Mouse (Mus musculus) liver, embryonic 16.5 days (tissue): ENCODE data around the gene Efcab2. TPM values are rescaled to one million over a fixed set of nuclear protein-coding genes. Genes with fewer than 3 reads are reported as not detected.
"Not testable (repeated sequence)": the region's sequence is repeated elsewhere in the genome, so short reads cannot be mapped to it uniquely, and the experiment has no call there.

Experiments
- ATAC-seq: fragments of 200-750 bp; cut with Nextera tagmentation; 2 replicates; pipeline ENCODE4 v1.8.0; 2017; ENCODE audit warnings: low read depth, mild to moderate bottlenecking, moderate number of reproducible peaks, moderate library complexity
- H3K27ac ChIP-seq: fragments of 300-500 bp; sonication (generic); 2 replicates; pipeline ENCODE4 v1.5.1; 2014; ENCODE audit warnings: mild to moderate bottlenecking, low read length
- H3K27me3 ChIP-seq: fragments of 300-500 bp; sonication (generic); 2 replicates; pipeline ENCODE4 v1.6.1; 2014; ENCODE audit warnings: low read depth, low read length, mixed read lengths; ENCODE audit not compliant: control insufficient read depth, insufficient read depth
- H3K36me3 ChIP-seq: fragments of 300-500 bp; sonication (generic); 2 replicates; pipeline ENCODE4 v1.6.1; 2014; ENCODE audit warnings: mild to moderate bottlenecking; ENCODE audit not compliant: control insufficient read depth, insufficient read depth
- H3K4me1 ChIP-seq: fragments of 300-500 bp; sonication (generic); 2 replicates; pipeline ENCODE4 v1.6.1; 2014; ENCODE audit warnings: low read depth, low read length, mixed read lengths; ENCODE audit not compliant: control insufficient read depth
- H3K4me2 ChIP-seq: fragments of 300-500 bp; sonication (generic); 2 replicates; pipeline ENCODE4 v1.6.1; 2014; ENCODE audit warnings: low read depth, low read length, mixed read lengths
- H3K4me3 ChIP-seq: fragments of 300-500 bp; sonication (generic); 2 replicates; pipeline ENCODE4 v1.5.1; 2014; ENCODE audit warnings: low read depth, mild to moderate bottlenecking, low read length
- H3K9ac ChIP-seq: fragments of 300-500 bp; sonication (generic); 2 replicates; pipeline ENCODE4 v1.6.1; 2014; ENCODE audit warnings: low read depth, low read length
- H3K9me3 ChIP-seq: fragments of 300-500 bp; sonication (generic); replicated peaks from 2 replicates; pipeline ENCODE4 v1.6.1; 2016; ENCODE audit warnings: low read length; ENCODE audit not compliant: control insufficient read depth
- WGBS: fragments of 180-500 bp; shearing (Covaris S2); extraction: QIAGEN DNeasy Blood & Tissue Kit; methylation state at CpG from one replicate; pipeline ENCODE4 v1.1.7; 2014; ENCODE audit not compliant: insufficient replicate concordance; 5-methylcytosine and 5-hydroxymethylcytosine counted together
- polyA plus RNA-seq: library from polyadenylated mRNA; unstranded; fragments of >200 nt; fragmentation: Nextera tagmentation; extraction: Ambion mirVana; gene quantifications from 2 replicates; pipeline ENCODE4 v1.2.1, GENCODE M21; 2015

The Efcab2 gene
- polyA plus RNA-seq, 1 experiment from 2014 or later = 1.9 TPM

- not testable (repeated sequence) for H3K4me2 ChIP-seq, H3K9ac ChIP-seq, H3K27ac ChIP-seq, H3K27me3 ChIP-seq, H3K9me3 ChIP-seq, H3K4me1 ChIP-seq, H3K4me3 ChIP-seq, H3K36me3 ChIP-seq, ATAC-seq
- 79% methylated on average over 2 of the region's 2 CpGs for WGBS
Measured at GRCm38 (mm10) chr1:178413367-178413766, 7.5 kb downstream of the Efcab2 start.

DNA sequence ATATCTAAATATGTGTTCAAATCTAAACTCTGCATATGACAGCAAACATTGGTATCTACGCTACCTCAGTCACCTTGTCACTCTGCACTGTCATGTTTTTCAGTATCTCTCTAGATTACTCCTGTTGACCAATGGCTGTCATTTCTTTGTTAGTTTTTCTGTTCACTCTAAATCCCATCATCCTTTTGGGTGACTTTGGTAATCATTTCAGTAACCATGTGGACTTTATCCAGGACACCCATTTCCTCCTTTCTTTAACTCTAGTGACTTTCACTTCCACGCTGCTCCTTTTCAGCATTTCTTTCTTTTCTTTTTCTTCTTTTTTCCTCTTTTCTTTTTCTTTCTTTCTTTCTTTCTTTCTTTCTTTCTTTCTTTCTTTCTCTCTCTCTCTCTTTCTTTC, 13.7 kb downstream of the Efcab2 start:
- Histone ChIP-seq H3K27me3 (no peaks in the 10 kb centered on the region), H3K4me3 (no peak overlapping the region), H3K9me3 (no peaks in the 10 kb centered on the region), H3K4me1 (no peaks in the 10 kb centered on the region), H3K9ac (no peak overlapping the region), H3K4me2 (no peak overlapping the region), H3K27ac (no peak overlapping the region), H3K36me3 (no peaks in the 10 kb centered on the region)
- WGBS = 67% methylated on average over 2 of the region's 2 CpGs
- ATAC-seq = no peak

GRCm38 (mm10) chr1:178423662-178424061, 17.8 kb downstream of the Efcab2 start:
- Histone ChIP-seq H3K9ac (no peak overlapping the region), H3K27ac (no peak overlapping the region), H3K27me3 (no peaks in the 10 kb centered on the region), H3K4me1 (no peaks in the 10 kb centered on the region), H3K4me2 (no peak overlapping the region), H3K9me3 (no peaks in the 10 kb centered on the region), H3K4me3 (no peak overlapping the region), H3K36me3 (no peaks in the 10 kb centered on the region)
- 88% methylated on average over 1 of the region's 1 CpGs for WGBS
- ATAC-seq = no peak

GRCm38 (mm10) chr1:178431619-178432444, 25.9 kb downstream of the Efcab2 start:
- Histone ChIP-seq H3K9me3 (no peaks in the 10 kb centered on the region), H3K36me3 (no peaks in the 10 kb centered on the region), H3K27me3 (no peaks in the 10 kb centered on the region), H3K4me2 (no peak overlapping the region), H3K27ac (no peak overlapping the region), H3K4me1 (peaks cover 2% of the 10 kb centered on the region; the same call in 1 of the 2 replicates), H3K4me3 (no peak overlapping the region), H3K9ac (no peak overlapping the region)
- 48% methylated on average over 4 of the region's 4 CpGs for WGBS
- peak; percentile 27; the same call in 1 of the 2 replicates for ATAC-seq

GRCm38 (mm10) chr1:178433619-178434018, 27.7 kb downstream of the Efcab2 start:
- Histone ChIP-seq H3K4me3 (no peak overlapping the region), H3K27me3 (no peaks in the 10 kb centered on the region), H3K27ac (no peak overlapping the region), H3K9ac (no peak overlapping the region), H3K9me3 (no peaks in the 10 kb centered on the region), H3K4me2 (no peak overlapping the region), H3K36me3 (no peaks in the 10 kb centered on the region), H3K4me1 (peaks cover 2% of the 10 kb centered on the region; the same call in 1 of the 2 replicates)
- ATAC-seq = no peak
- 42% methylated on average over 1 of the region's 1 CpGs for WGBS

DNA sequence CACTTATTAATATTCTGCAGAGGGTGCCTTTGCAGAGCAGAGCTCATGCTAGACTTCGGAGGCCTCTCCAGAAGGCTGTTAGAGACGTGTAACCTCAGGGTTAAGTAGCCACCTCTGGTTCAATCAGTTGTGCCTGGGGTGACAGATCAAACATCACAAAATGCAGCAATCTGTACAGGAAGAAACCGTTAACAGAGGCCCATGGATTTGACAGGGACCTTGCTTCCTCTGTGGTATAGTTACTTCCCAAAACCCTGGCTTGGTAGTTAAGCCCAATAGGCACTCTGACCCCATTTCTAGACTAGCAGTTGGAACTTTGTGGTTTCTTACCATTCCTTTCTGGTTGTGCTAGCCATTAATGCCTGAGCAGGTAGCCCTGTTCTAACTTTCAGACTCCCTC, 38.5 kb downstream of the Efcab2 start:
- Histone ChIP-seq H3K9me3 (no peaks in the 10 kb centered on the region), H3K27me3 (no peaks in the 10 kb centered on the region), H3K4me1 (peaks cover 13% of the 10 kb centered on the region), H3K9ac (no peak overlapping the region), H3K27ac (no peak overlapping the region), H3K4me3 (no peak overlapping the region), H3K36me3 (no peaks in the 10 kb centered on the region), H3K4me2 (no peak overlapping the region)
- no peak for ATAC-seq
- 31% methylated on average over 3 of the region's 3 CpGs for WGBS

- Histone ChIP-seq H3K27ac (no peak overlapping the region), H3K36me3 (no peaks in the 10 kb centered on the region), H3K9ac (no peak overlapping the region), H3K4me1 (peaks cover 13% of the 10 kb centered on the region), H3K9me3 (no peaks in the 10 kb centered on the region), H3K4me2 (no peak overlapping the region), H3K4me3 (no peak overlapping the region), H3K27me3 (no peaks in the 10 kb centered on the region)
- 31% methylated on average over 1 of the region's 1 CpGs for WGBS
- ATAC-seq = no peak
Measured at GRCm38 (mm10) chr1:178447036-178447435, 41.2 kb downstream of the Efcab2 start.

- Histone ChIP-seq H3K9ac (peak overlapping the region; percentile 26; the same call in 1 of the 2 replicates), H3K36me3 (no peaks in the 10 kb centered on the region), H3K27ac (peak overlapping the region; percentile 41), H3K4me2 (peak overlapping the region; percentile 26), H3K9me3 (no peaks in the 10 kb centered on the region), H3K4me1 (peaks cover 13% of the 10 kb centered on the region), H3K4me3 (no peak overlapping the region), H3K27me3 (no peaks in the 10 kb centered on the region)
- peak; percentile 84 for ATAC-seq
- WGBS = 17% methylated on average over 6 of the region's 6 CpGs
Measured at GRCm38 (mm10) chr1:178448271-178448744, 42.4 kb downstream of the Efcab2 start.

GRCm38 (mm10) chr1:178449172-178449571, 43.3 kb downstream of the Efcab2 start:
- no peak overlapping the region for H3K4me2 ChIP-seq
- WGBS = 20% methylated on average over 3 of the region's 3 CpGs

More at GRCm38 (mm10) chr1:178449172-178449571, 43.3 kb downstream of the Efcab2 start:
- H3K4me3 ChIP-seq = no peak overlapping the region
- H3K27me3 ChIP-seq = no peaks in the 10 kb centered on the region
- peaks cover 13% of the 10 kb centered on the region for H3K4me1 ChIP-seq
- ATAC-seq = peak; percentile 76
- no peak overlapping the region for H3K9ac ChIP-seq
- no peaks in the 10 kb centered on the region for H3K9me3 ChIP-seq
- H3K27ac ChIP-seq = no peak overlapping the region
- no peaks in the 10 kb centered on the region for H3K36me3 ChIP-seq
